Mouse (Mus musculus) layer of hippocampus, adult 9-10 months (tissue): ENCODE data around the gene Gm14410.
"Not testable (repeated sequence)": the region's sequence is repeated elsewhere in the genome, so short reads cannot be mapped to it uniquely, and the experiment has no call there.

ENCODE experiments used
- DNase-seq: peaks from one replicate; pipeline ENCODE4 v3.0.0; 2022; ENCODE audit warnings: low spot score

Gm14410 gene

GRCm38 (mm10) chr2:177206341-177206740 is at the start of gene Gm14410:
Gene Gm14410, minus strand, starts transcription at chr2:177206421.
- peak; percentile 85 for DNase-seq

DNA sequence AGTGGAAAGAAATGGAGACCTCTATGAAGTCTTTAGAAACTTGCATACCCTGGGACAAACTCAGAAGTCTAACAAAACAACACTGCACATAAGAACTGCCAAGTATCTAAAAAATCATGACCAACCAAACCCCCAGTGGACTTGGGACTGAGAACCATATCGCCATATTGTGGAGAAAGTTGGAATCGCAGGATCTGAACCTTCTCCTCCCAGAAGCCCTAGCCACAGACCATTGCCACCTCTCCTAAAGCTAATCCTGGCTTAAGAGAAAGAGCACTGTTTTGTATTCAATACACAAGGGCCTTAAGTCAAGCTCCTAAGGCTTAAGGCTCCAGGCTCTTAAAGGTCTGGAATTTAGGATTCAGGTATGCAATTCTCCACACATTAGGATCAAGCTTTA is 41.2 kb upstream of the Gm14410 start:
- DNase-seq, result not testable (repeated sequence)

GRCm38 (mm10) chr2:177230461-177230860 is 24.2 kb upstream of the Gm14410 start:
- not testable (repeated sequence) for DNase-seq

DNA sequence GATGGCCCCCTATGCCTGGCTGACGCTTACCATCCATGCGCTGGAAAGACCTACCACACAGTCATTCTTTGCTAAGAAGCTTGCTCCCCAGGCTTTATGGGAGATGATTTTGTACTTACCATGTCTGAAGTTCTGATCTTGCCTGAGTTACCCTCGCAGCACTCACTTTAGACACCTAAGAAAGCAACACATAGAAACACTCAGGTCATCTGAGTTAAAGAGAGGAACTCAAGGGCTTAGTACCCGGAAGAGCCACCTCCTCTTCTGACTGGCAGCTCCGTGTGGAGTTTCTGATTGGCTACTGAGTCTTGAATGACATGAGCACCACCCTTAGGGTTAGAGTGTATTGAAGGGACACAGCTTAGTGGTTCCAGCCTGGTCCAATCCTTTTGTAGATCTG is 33.5 kb downstream of the Gm14410 start:
- DNase-seq, result not testable (repeated sequence)
